ENCODE assay signal across 25 mouse cellular contexts in genomic region chr17:80734700-80735099, GRCm38 (mm10). TPM values are rescaled to one million over a fixed set of nuclear protein-coding genes. Genes with fewer than 3 reads are reported as not detected.
DNase-seq lines count a peak whose midpoint lies in the region; ATAC-seq and TF ChIP-seq lines count a peak whose summit lies in the region.
"Had no signal": no experiment of that assay in that cellular context is flagged by ENCODE, and none has a peak within 500 bp of the region (broad histone marks: within the 10 kb centered on the region; RNA-seq: fewer than 3 reads in every experiment).

No protein-coding gene starts in this region.

- no peaks in the 10 kb centered on the region for H3K4me1 ChIP-seq in G1E (ENCODE audit: insufficient read depth, low read depth, low read length)
- H3K4me1 ChIP-seq: forebrain, embryonic 10.5 days; forebrain, embryonic 13.5 days; hindbrain, embryonic 15.5 days had no signal

- TF ChIP-seq CTCF in G1E (IDR thresholded peaks at IDR 0.05; ENCODE audit: low read depth, low read length), result no peak

- no peak for DNase-seq in G1E (ENCODE audit: low spot score)
- peak; percentile 20 for DNase-seq in splenic B cell, adult 2 months (ENCODE audit: low read depth, low spot score)
- DNase-seq in layer of hippocampus, postnatal 10 days (ENCODE audit: low spot score in 2 of 2), result no peak
- no peak for DNase-seq in gastrocnemius, postnatal 4 days (ENCODE audit: low spot score in 2 of 2)
- DNase-seq in retina, postnatal 1 day, result no peak
- DNase-seq: adrenal gland, adult 8-10 months; adrenal gland, postnatal 25 days; cerebellum, adult 11-12 months; cerebellum, adult 8-10 months; cerebellum, postnatal 10 days; cerebellum, postnatal 36 days; gastrocnemius, postnatal 10 days; gastrocnemius, postnatal 36 days; heart, adult 18-20 months; heart, postnatal 10 days; heart, postnatal 36 days had no signal

- no peaks in the 10 kb centered on the region for H3K36me3 ChIP-seq in G1E (replicated peaks)
- H3K36me3 ChIP-seq in splenic B cell, adult 2 months (ENCODE audit: control insufficient read depth, insufficient read depth, low read length, poor library complexity, severe bottlenecking), result no peaks in the 10 kb centered on the region
- H3K36me3 ChIP-seq: forebrain, embryonic 10.5 days; heart, embryonic 12.5 days; heart, embryonic 15.5 days; hindbrain, embryonic 15.5 days had no signal

- no peaks in the 10 kb centered on the region for H3K27me3 ChIP-seq in G1E (ENCODE audit: insufficient read depth, low read length)
- no peaks in the 10 kb centered on the region for H3K27me3 ChIP-seq in splenic B cell, adult 2 months (ENCODE audit: control insufficient read depth, insufficient read depth, low read length, poor library complexity, severe bottlenecking)
- H3K27me3 ChIP-seq: forebrain, embryonic 13.5 days; heart, embryonic 12.5 days; heart, embryonic 15.5 days; hindbrain, embryonic 15.5 days had no signal

- ATAC-seq in G1E (ENCODE audit: extremely low read depth, insufficient number of reproducible peaks, low FRiP score, poor library complexity, severe bottlenecking), result peak; percentile 55
- peak; percentile 70 for ATAC-seq in common myeloid progenitor, adult 5-6 weeks (replicated peaks; ENCODE audit: low read depth, poor library complexity, severe bottlenecking)
- ATAC-seq in megakaryocyte, adult 5-6 weeks (ENCODE audit: poor library complexity, severe bottlenecking), result peak; percentile 79
- ATAC-seq: activated CD4-positive, CD25-positive, alpha-beta regulatory T cell, adult 4 months; forebrain, embryonic 13.5 days; forebrain, embryonic 16.5 days had no signal

- H3K9me3 ChIP-seq in G1E (replicated peaks), result peaks cover 32% of the 10 kb centered on the region
- H3K9me3 ChIP-seq: forebrain, embryonic 10.5 days; forebrain, embryonic 13.5 days; heart, embryonic 12.5 days; heart, embryonic 15.5 days; hindbrain, embryonic 15.5 days had no signal

- H3K4me3 ChIP-seq in G1E (ENCODE audit: low read depth, low read length), result no peak overlapping the region
- H3K4me3 ChIP-seq: forebrain, embryonic 10.5 days; forebrain, embryonic 13.5 days; heart, embryonic 12.5 days; heart, embryonic 15.5 days; hindbrain, embryonic 15.5 days had no signal

RNA-seq across cellular contexts. Expression of gene Map4k3, which starts 6.4 kb away (rescaled TPM):
- total RNA-seq in G1E (2014; fragmentation: Nextera tagmentation), result 0.30 TPM in 1 of 2 replicates, not detected in the other
- 0.22 and 0.29 TPM in 2 replicates for total RNA-seq in G1E (2017)
- not detected in 2 replicates for polyA plus RNA-seq in G1E (2012)
- 5.9 and 6.9 TPM in 2 replicates for total RNA-seq in common myeloid progenitor, adult 5-6 weeks (2017)
- 7.6 and 7.9 TPM in 2 replicates for total RNA-seq in megakaryocyte, adult 5-6 weeks (2015)
- 5.6 and 8.6 TPM in 2 replicates for total RNA-seq in megakaryocyte, adult 5-6 weeks (2017)
- total RNA-seq in layer of hippocampus, postnatal 10 days (2021), result 10 to 100 TPM; 72.8 to 78.3 TPM
- total RNA-seq in gastrocnemius, postnatal 4 days (2021), result 10 to 100 TPM; 32.7 to 38.2 TPM
